Mouse (Mus musculus) midbrain, embryonic 16.5 days (tissue): Measurements from ENCODE around the gene Poc1b. TPM values are rescaled to one million over a fixed set of nuclear protein-coding genes. Genes with fewer than 3 reads are reported as not detected.

ENCODE experiments used
- ATAC-seq: fragments of 200-750 bp; cut with Nextera tagmentation; 2 replicates; pipeline ENCODE4 v1.8.0; 2017; ENCODE audit warnings: moderate TSS enrichment
- H3K27ac ChIP-seq: fragments of 300-500 bp; sonication (generic); 2 replicates; pipeline ENCODE4 v1.5.1; 2014; ENCODE audit warnings: mild to moderate bottlenecking, low read length, mixed read lengths
- H3K27me3 ChIP-seq: fragments of 300-500 bp; sonication (generic); 2 replicates; pipeline ENCODE4 v1.6.1; 2014; ENCODE audit warnings: low read depth, low read length, mixed read lengths; ENCODE audit not compliant: control insufficient read depth, insufficient read depth
- H3K36me3 ChIP-seq: fragments of 300-500 bp; sonication (generic); 2 replicates; pipeline ENCODE4 v1.6.1; 2014; ENCODE audit warnings: mild to moderate bottlenecking, low read length, moderate library complexity, mixed read lengths; ENCODE audit not compliant: control insufficient read depth, insufficient read depth
- H3K4me1 ChIP-seq: fragments of 300-500 bp; sonication (generic); 2 replicates; pipeline ENCODE4 v1.6.1; 2014; ENCODE audit warnings: mild to moderate bottlenecking, low read length, mixed read lengths; ENCODE audit not compliant: control insufficient read depth, insufficient read depth
- H3K4me2 ChIP-seq: fragments of 300-500 bp; sonication (generic); 2 replicates; pipeline ENCODE4 v1.6.1; 2014; ENCODE audit warnings: mild to moderate bottlenecking, low read length, mixed read lengths
- H3K4me3 ChIP-seq: fragments of 300-500 bp; sonication (generic); 2 replicates; pipeline ENCODE4 v1.5.1; 2014; ENCODE audit warnings: low read depth, mild to moderate bottlenecking, low read length, moderate library complexity, mixed read lengths
- H3K9ac ChIP-seq: fragments of 300-500 bp; sonication (generic); 2 replicates; pipeline ENCODE4 v1.6.1; 2014; ENCODE audit warnings: low read depth, low read length, mixed read lengths
- H3K9me3 ChIP-seq: fragments of 300-500 bp; sonication (generic); replicated peaks from 2 replicates; pipeline ENCODE4 v1.6.1; 2014; ENCODE audit warnings: mild to moderate bottlenecking, low read length, mixed read lengths; ENCODE audit not compliant: control insufficient read depth, poor library complexity, severe bottlenecking
- WGBS: fragments of 180-500 bp; shearing (Covaris S2); extraction: QIAGEN DNeasy Blood & Tissue Kit; methylation state at CpG from one replicate; pipeline ENCODE4 v1.1.7; 2014; 5-methylcytosine and 5-hydroxymethylcytosine counted together
- polyA plus RNA-seq: library from polyadenylated mRNA; unstranded; fragments of >200 nt; fragmentation: Nextera tagmentation; extraction: Ambion mirVana; gene quantifications from 2 replicates; pipeline ENCODE4 v1.2.1, GENCODE M21; 2015

Gene Poc1b
- polyA plus RNA-seq, 1 experiment from 2014 or later = 10.5 TPM

GRCm38 (mm10) chr10:99084397-99085239, 22.2 kb upstream of the Poc1b start:
- H3K9me3 ChIP-seq = no peaks in the 10 kb centered on the region
- H3K4me2 ChIP-seq = peak overlapping the region; percentile 36
- no peak overlapping the region for H3K27ac ChIP-seq
- H3K9ac ChIP-seq = no peak overlapping the region
- 48% methylated on average over 23 of the region's 23 CpGs for WGBS
- H3K27me3 ChIP-seq = no peaks in the 10 kb centered on the region; the same call in 1 of the 2 replicates
- peak; percentile 89 for ATAC-seq
- H3K4me3 ChIP-seq = no peak overlapping the region
- no peaks in the 10 kb centered on the region for H3K36me3 ChIP-seq
- 0 out of 2 replicates have a peak, but pooled peaks cover 3% of the 10 kb centered on the region for H3K4me1 ChIP-seq

- WGBS = 69% methylated on average over 6 of the region's 6 CpGs
- H3K9ac ChIP-seq = no peak overlapping the region
- H3K27ac ChIP-seq = no peak overlapping the region
- H3K9me3 ChIP-seq = no peaks in the 10 kb centered on the region
- H3K4me3 ChIP-seq = no peak overlapping the region
- peak; percentile 49; the same call in 1 of the 2 replicates for ATAC-seq
- peak overlapping the region; percentile 36; the same call in 1 of the 2 replicates for H3K4me2 ChIP-seq
- 0 out of 2 replicates have a peak, but pooled peaks cover 3% of the 10 kb centered on the region for H3K4me1 ChIP-seq
- no peaks in the 10 kb centered on the region; the same call in 1 of the 2 replicates for H3K27me3 ChIP-seq
- H3K36me3 ChIP-seq = no peaks in the 10 kb centered on the region
Observed at GRCm38 (mm10) chr10:99085240-99085587, 21.6 kb upstream of the Poc1b start.

GRCm38 (mm10) chr10:99086029-99086428, 20.8 kb upstream of the Poc1b start:
- no peak for ATAC-seq
- Histone ChIP-seq H3K4me1 (0 out of 2 replicates have a peak, but pooled peaks cover 3% of the 10 kb centered on the region), H3K4me3 (no peak overlapping the region), H3K9ac (no peak overlapping the region), H3K4me2 (no peak overlapping the region), H3K27me3 (no peaks in the 10 kb centered on the region; the same call in 1 of the 2 replicates), H3K36me3 (no peaks in the 10 kb centered on the region), H3K27ac (no peak overlapping the region), H3K9me3 (no peaks in the 10 kb centered on the region)
- 72% methylated on average over 6 of the region's 6 CpGs for WGBS

- Histone ChIP-seq H3K9me3 (no peaks in the 10 kb centered on the region), H3K4me1 (no peaks in the 10 kb centered on the region), H3K36me3 (no peaks in the 10 kb centered on the region), H3K4me2 (no peak overlapping the region), H3K27me3 (no peaks in the 10 kb centered on the region; the same call in 1 of the 2 replicates), H3K4me3 (no peak overlapping the region), H3K9ac (no peak overlapping the region), H3K27ac (no peak overlapping the region)
- no peak for ATAC-seq
- 84% methylated on average over 6 of the region's 6 CpGs for WGBS
Observed at GRCm38 (mm10) chr10:99089906-99090305, 16.9 kb upstream of the Poc1b start.

GRCm38 (mm10) chr10:99093364-99093763, 13.5 kb upstream of the Poc1b start:
- no peaks in the 10 kb centered on the region for H3K9me3 ChIP-seq
- H3K27me3 ChIP-seq = no peaks in the 10 kb centered on the region
- no peak for ATAC-seq
- no peak overlapping the region for H3K4me3 ChIP-seq
- 97% methylated on average over 2 of the region's 2 CpGs for WGBS
- H3K27ac ChIP-seq = no peak overlapping the region
- H3K36me3 ChIP-seq = no peaks in the 10 kb centered on the region
- H3K4me1 ChIP-seq = no peaks in the 10 kb centered on the region
- no peak overlapping the region for H3K9ac ChIP-seq
- no peak overlapping the region for H3K4me2 ChIP-seq

GRCm38 (mm10) chr10:99095114-99095513, 11.7 kb upstream of the Poc1b start:
- Histone ChIP-seq H3K27me3 (no peaks in the 10 kb centered on the region), H3K9ac (no peak overlapping the region), H3K4me3 (no peak overlapping the region), H3K9me3 (no peaks in the 10 kb centered on the region), H3K27ac (no peak overlapping the region), H3K36me3 (no peaks in the 10 kb centered on the region), H3K4me1 (no peaks in the 10 kb centered on the region), H3K4me2 (no peak overlapping the region)
- WGBS = 82% methylated on average over 2 of the region's 2 CpGs
- no peak for ATAC-seq

- H3K4me2 ChIP-seq = no peak overlapping the region
- H3K36me3 ChIP-seq = no peaks in the 10 kb centered on the region
- no peak for ATAC-seq
- no peaks in the 10 kb centered on the region for H3K9me3 ChIP-seq
- H3K9ac ChIP-seq = no peak overlapping the region
- H3K27ac ChIP-seq = no peak overlapping the region
- H3K27me3 ChIP-seq = no peaks in the 10 kb centered on the region
- no peaks in the 10 kb centered on the region for H3K4me1 ChIP-seq
- no peak overlapping the region for H3K4me3 ChIP-seq
- 76% methylated on average over 10 of the region's 10 CpGs for WGBS
Observed at GRCm38 (mm10) chr10:99097374-99097773, 9.5 kb upstream of the Poc1b start.

GRCm38 (mm10) chr10:99105522-99105921, 1.3 kb upstream of the Poc1b start:
- H3K4me3 ChIP-seq = no peak overlapping the region
- H3K27me3 ChIP-seq = no peaks in the 10 kb centered on the region
- H3K27ac ChIP-seq = no peak overlapping the region
- 86% methylated on average over 3 of the region's 3 CpGs for WGBS
- peaks cover 17% of the 10 kb centered on the region for H3K4me1 ChIP-seq
- H3K9ac ChIP-seq = no peak overlapping the region
- no peak for ATAC-seq
- peaks cover 11% of the 10 kb centered on the region; the same call in 1 of the 2 replicates for H3K36me3 ChIP-seq
- H3K9me3 ChIP-seq = no peaks in the 10 kb centered on the region
- H3K4me2 ChIP-seq = no peak overlapping the region

GRCm38 (mm10) chr10:99106311-99106702, 529 bp upstream of the Poc1b start:
- Histone ChIP-seq H3K9ac (peak overlapping the region; percentile 95), H3K4me2 (peak overlapping the region; percentile 57), H3K4me3 (peak overlapping the region; percentile 97), H3K9me3 (no peaks in the 10 kb centered on the region), H3K27ac (peak overlapping the region; percentile 93), H3K4me1 (peaks cover 20% of the 10 kb centered on the region), H3K27me3 (no peaks in the 10 kb centered on the region), H3K36me3 (peaks cover 17% of the 10 kb centered on the region)
- whole genome bisulfite sequencing = 25% methylated on average over 8 of the region's 8 CpGs
- ATAC-seq = 0 out of 2 replicates have a peak, but pooled peaks have one; percentile 0
